Mouse (Mus musculus) thymus, adult 2 months (tissue): Measurements from ENCODE around the gene Cltb.

Experiments
- CTCF ChIP-seq: fragments of 200-500 bp; IDR thresholded peaks from 2 replicates; pipeline ENCODE4 v1.5.1; 2012; ENCODE audit warnings: mild to moderate bottlenecking, control low read depth, low read length, moderate library complexity, borderline replicate concordance; ENCODE audit not compliant: control insufficient read depth, poor library complexity, insufficient read depth; ENCODE audit errors: extremely low read depth
- POLR2A ChIP-seq: fragments of 200-500 bp; IDR thresholded peaks from 2 replicates; pipeline ENCODE4 v1.6.1; 2012; ENCODE audit warnings: mild to moderate bottlenecking, low read length, control low read depth, moderate library complexity; ENCODE audit not compliant: control insufficient read depth, poor library complexity, insufficient read depth; ENCODE audit errors: extremely low read depth

DNA sequence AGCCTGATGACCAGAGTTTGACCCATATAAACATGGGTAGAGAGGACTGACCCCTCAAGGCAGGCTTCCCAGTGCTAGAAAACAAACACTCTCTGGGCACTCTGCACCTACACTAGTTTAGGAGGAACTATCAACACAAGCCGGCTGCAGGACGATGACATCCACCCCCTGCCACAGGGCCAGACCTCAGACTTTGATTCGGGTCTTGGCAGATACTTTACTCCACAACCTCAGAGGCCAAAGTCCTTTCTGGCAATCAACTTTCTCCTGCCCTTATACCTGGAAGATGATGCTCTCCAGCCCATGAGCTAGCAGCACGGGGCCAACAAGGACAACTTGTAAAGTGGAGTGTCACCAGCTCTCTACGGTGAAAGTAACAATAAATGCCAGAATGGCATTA is 28.3 kb downstream of the Cltb start:
- TF ChIP-seq POLR2A (no peak), CTCF (no peak)
